Mouse (Mus musculus): ENCODE data around the gene Gm9833.

DNA sequence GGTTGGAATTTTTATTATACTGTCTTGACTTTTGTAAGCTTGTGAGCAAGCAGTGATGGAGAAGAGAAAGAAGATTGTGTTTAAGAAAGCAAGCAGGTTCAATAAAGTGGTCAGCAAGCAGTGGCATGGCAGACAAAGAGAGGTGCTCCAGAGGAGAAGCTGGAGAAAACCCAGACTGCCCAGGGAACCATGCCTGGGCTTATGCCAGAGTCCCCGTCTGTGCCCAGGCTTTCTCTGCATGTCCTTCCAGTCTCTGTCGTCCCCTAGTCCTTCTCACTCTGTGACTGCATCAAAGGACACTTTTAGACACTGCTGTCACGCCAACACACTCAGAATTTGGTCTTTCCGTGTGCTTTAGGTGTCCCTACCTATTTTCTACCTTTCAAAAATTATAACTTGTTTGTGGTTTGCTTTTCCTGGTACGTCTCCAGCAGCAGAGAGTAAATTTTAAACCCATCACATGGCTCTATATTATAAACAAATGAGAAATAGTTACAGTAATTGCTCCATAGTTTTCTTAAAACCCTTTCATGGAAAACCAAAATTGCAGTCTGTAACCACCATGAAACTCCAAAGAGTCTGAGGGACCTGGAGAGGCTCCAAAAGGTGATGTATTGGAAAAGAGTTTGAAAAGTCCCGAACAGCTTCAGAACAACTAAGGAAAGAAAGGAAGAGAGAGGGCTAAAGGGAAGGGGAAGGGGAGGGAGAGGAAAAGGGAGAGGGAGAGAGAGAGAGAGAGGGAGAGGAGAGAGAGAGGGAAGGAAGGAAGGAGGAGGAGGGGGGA lies 34.2 kb downstream of the Gm9833 start:
- TF ChIP-seq CTCF (IDR thresholded peaks at IDR 0.05; ENCODE audit: borderline replicate concordance, insufficient read depth, low read depth, low read length), result no peak
- no peak for TF ChIP-seq POLR2A (IDR thresholded peaks at IDR 0.05; ENCODE audit: borderline replicate concordance, insufficient read depth, low read length)

Measured in cerebellum, adult 2 months (tissue).